Mouse (Mus musculus): ENCODE results near the gene Slc39a12.

The Slc39a12 gene

DNA sequence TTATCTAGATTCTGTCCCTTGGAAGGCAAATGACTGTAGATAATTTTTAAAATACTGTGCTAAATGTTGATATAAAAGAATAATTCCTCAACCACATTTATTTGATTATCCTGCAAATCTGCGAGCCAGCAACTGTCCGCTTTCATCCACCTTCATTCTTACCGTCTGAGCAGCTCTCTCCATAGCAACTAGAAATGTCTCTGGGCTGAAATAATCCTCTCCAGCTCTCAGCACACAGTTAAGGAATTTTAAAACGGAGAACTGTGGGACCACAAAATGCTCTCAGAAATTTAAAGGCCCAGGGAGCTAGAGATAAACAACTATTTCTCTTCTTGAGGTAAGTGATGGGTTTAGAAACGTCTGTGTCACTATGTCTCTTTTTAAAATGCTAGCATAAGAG is at the start of gene Slc39a12:
Gene Slc39a12, plus strand, starts transcription at position 155 of the 400 bp plus-strand sequence.
- in situ Hi-C loops (cut with MboI; ENCODE audit: unreplicated experiment in 2 of 2): no loop called here

DNA sequence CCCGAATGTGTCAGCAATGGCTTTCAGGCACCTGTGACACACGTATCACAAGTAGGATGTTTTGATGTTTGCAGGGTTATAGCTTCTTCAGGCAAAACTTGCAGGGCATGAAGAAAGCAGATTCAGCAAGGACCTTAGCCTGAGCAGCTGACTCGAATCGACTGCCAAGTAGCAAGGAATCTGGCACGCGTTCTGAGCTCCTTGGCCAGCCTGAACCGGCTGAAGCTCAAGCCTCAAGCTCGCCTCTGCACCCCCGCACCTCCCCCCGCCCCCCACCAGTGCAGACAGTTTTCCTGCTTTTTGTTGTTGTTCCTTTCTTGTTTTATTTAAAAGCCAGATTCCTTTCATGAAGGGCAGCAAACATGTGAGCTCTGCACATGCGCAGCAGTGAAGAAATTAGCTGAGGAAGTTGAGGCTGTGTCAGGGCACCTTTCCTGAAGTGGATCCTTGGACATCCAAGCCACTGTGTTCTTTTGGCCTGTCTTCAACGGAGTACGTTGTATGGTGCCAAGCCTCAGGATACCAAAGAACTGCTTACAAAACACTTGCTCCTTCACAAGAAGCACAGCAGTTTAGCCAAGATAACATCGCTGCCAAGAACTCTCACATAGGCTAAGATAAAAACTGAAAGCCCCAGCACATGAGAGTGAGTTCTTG is 46.3 kb upstream of the Slc39a12 start:
- in situ Hi-C loops (cut with MboI; ENCODE audit: unreplicated experiment in 2 of 2): no loop called here

DNA sequence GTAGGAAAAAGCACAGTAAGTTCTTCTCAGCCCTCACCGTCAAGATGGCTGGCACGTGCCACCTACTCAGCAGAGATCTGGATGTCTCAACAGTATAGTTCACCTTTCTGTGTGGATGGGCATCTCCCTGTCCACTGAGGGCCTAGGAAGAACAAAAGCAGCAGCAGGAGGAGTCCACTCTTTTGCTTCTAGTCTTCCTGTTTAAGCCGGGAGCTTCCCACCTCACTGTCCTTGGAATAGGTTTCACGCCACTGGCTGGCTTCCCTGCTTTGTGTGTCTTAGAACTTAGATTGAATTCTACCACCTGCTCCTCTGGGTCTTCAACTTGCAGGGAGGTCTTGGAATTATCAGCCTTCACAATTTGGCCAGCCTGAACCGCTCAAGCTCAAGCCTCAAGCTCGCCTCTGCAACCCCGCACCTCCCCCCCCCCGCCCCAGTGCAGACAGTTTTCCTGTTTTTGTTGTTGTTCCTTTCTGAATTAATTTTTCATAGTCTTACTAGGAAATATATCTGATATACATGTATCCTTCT is 45.7 kb upstream of the Slc39a12 start:
- in situ Hi-C loops (cut with MboI; ENCODE audit: unreplicated experiment in 2 of 2): no loop called here

DNA sequence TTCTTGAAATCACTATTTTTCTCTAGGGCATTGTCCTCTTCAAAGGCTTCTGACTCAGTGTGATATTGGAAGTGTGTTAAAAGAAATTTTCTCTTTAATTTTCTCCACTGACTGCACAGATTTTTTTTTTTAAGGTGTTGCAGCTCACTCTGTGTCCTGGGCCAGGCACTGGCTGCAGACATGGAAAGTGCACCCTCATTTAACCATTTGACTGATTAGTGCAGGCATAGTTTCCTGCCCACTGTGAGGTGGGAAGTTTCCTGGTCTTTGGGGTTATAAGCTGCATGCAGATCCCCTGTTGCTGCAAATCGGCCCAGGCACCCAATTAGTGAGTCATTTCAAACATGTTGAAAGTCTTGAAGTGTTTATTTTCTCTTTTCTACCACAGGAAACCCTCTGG is 740 bp downstream of the Slc39a12 start:
- in situ Hi-C loops (cut with MboI; ENCODE audit: unreplicated experiment in 2 of 2): no loop called here

DNA sequence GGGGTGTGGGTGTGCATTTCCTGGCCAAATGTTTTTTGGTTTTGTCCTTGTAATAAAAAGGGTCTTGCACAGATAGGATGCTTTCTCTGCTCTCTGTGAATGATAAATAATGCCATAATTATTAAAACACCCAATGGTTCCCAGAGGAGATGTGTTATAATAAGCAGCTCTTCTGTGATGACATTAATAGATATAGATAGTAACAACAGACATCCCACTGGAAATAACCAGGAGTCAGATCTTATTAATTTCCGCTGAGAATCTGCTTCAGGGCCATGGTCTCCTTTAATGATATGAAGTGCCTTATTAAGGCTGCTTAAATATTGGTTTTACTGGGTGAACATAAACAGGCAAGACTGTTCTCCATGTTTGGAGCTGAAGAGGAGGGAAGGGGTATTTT is 2.8 kb downstream of the Slc39a12 start:
- in situ Hi-C loops (cut with MboI; ENCODE audit: unreplicated experiment in 2 of 2): no loop called here

DNA sequence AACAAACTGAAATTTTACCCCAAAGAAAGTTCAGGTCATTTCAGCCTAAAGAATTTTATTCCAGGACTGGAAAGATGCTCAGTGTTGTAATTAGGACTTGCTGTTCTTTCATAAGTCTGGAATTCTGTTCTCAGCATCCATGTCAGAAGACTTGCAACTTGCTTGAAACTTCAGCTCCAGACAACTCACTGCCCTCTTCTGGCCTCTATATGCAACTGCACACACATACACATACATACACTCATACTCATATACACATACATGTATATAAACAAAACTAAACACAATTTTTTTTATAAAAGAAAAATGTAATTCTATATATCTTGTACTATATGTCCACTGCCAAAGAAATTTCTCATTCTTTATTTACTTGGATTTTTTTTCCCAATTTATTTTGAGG is 14.9 kb downstream of the Slc39a12 start:
- in situ Hi-C loops (cut with MboI; ENCODE audit: unreplicated experiment in 2 of 2): no loop called here

DNA sequence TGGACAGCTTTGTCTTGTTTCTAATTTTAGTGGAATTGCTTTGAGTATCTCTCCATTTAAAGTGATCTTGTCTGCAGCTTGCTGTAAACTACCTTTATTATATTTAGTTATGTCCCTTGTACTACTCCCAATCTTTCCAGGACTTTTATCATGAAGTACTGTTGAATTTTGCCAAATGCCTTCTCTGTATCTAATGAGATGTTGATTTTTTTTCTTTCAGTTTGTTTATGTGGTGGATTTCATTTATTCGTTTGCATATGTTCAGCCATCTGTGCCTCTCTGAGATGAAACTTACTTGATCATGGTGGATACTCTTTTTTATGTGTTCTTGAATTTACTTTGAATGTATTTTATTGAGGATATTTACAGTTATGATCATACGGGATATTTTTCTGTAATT is 40.9 kb downstream of the Slc39a12 start:
- in situ Hi-C loops (cut with MboI; ENCODE audit: unreplicated experiment in 2 of 2): no loop called here

DNA sequence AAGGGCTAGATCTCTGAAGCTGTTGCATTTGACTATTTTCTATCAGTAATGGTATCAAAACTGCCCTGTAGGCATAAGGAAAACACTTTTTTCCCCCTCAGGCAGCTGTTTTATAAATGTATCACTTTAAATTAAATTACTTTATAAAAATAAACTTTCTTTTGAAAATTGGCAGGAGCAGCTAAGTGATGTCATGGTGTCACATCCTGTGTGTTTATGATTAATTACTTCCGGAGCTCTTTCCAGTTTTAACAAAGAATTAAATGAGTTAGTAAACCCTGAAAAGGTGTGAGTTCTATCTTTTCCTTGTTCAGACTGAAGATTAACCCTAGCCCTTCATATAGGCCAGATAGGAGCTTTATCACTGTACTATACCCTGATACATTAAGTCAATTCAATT is 59.2 kb downstream of the Slc39a12 start:
- in situ Hi-C loops (cut with MboI; ENCODE audit: unreplicated experiment in 2 of 2): no loop called here

DNA sequence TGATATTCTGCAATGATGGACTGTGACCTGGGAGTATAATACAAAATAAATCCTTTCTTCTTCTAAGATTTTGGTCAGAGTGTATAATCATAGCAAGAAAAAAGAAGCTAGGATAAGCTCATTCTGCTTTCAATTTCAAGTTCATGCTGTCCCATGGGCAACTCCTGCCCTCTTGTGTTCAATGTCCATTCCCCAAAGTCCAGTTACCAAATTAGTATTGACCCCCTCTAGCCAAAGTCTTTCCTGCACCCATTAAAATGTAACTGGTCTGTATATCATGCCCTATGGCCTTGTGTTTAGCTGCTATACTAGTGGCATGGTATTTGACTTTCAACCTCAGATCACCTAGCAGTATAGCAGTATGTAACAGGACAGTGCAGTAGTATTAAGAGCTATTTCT is 62.8 kb downstream of the Slc39a12 start:
- in situ Hi-C loops (cut with MboI; ENCODE audit: unreplicated experiment in 2 of 2): no loop called here

DNA sequence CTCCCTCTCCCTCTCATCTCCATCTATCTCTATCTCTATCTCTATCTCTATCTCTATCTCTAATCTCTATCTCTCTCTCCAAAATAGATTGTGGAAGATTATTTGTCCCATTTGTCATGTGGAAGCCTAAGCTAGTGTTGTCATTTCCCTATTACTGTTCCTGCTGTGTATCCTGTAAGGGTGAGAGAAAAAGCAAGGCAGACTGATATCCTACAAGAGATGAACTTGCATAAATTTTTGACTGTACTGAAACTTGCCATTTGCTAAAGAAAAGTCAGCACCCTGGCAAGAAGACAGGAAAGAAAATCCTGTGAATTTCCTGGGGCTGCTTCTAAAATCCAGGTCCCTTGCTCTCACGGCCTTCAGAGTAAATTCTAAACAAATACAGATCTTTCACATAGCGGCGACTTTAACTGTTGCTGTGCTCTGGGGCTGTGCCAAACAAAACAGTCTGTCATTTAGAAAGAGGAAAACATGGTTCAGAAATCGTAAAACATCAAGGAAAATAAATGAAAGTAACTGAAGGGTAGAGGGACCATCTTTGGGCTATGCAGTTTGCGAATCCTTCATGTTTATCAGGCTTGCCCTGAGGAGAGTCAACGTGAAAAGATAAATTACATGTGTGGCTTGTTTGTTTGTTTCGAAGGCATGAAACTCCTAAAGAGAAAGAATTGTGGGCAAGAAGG is 67.0 kb downstream of the Slc39a12 start:
- in situ Hi-C loops (cut with MboI; ENCODE audit: unreplicated experiment in 2 of 2): no loop called here

DNA sequence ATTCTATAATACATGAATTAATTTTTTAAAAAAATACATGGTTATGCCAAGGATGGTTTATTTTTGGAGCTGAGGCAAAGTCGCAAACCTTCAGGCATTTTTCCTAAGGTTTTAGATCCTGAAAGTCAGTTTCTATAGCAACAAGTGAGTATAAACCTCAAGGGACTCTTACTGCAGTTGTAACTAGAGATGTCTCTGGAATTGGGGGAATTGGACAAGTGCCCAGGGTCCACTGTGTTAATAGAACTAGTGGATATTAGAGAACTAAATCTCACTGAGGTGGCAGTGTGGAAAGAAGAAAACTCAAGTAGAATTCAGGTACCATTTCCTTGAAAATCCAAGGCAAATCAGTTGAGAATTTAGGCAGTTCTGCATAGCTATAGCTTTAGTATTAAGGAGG is 76.3 kb downstream of the Slc39a12 start:
- in situ Hi-C loops (cut with MboI; ENCODE audit: unreplicated experiment in 2 of 2): no loop called here

DNA sequence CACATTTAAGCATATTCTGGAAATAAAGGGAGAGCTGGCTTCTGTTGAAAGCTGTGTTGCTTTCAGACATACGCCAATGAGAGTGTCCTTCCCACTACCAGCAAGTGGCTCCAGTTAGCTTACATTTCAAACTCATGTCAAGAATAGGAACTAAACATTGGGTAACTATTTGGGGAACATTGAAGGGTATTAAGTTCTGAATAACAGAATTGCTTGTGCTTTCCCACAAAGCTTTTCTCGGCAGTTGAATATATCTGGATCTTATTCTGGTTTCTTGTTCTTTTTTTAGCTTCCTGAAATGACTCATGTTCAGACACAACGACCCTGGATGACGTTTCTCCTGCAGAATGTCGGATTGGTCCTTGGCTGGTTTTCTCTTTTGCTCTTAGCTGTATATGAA is 106.0 kb downstream of the Slc39a12 start:
- in situ Hi-C loops (cut with MboI; ENCODE audit: unreplicated experiment in 2 of 2): no loop called here

DNA sequence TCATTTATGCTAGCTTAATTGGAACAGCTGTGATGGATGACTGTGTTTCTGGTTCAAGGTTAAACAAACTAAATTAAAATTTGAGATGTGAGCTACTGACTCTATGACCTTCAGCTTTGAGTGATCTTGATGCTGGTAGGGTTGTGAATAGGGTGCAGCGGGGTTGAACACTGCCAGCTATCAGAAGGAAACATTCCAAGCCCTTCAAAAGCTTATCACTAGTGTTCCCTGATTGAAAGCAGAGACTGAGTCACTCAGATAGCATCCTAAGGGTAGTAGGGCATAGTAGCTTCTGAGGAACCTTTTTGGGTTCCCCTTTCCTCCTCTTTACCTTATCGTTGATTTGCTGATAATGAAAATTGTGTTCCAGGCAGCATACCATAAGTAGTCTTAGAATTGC is 108.0 kb downstream of the Slc39a12 start:
- in situ Hi-C loops (cut with MboI; ENCODE audit: unreplicated experiment in 2 of 2): no loop called here

DNA sequence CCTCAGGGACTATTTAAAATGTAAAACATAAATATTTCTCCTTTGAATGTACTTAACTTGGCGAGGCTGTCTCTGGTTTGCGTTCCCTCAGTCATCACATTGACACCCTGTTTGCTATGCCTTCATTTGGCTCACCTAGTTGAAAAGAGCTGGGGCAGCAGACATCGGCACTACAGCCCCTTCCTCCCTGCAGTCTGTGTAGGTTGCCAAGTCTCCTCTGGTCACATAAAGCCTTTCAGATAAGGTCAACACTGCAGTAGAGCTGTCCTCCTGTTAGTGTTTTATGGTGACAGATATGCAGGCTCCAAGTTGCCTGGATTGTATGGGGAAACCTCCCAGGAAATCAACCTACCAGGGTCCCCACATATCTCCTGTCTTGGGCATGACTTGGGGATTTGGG is 114.4 kb downstream of the Slc39a12 start:
- in situ Hi-C loops (cut with MboI; ENCODE audit: unreplicated experiment in 2 of 2): no loop called here

DNA sequence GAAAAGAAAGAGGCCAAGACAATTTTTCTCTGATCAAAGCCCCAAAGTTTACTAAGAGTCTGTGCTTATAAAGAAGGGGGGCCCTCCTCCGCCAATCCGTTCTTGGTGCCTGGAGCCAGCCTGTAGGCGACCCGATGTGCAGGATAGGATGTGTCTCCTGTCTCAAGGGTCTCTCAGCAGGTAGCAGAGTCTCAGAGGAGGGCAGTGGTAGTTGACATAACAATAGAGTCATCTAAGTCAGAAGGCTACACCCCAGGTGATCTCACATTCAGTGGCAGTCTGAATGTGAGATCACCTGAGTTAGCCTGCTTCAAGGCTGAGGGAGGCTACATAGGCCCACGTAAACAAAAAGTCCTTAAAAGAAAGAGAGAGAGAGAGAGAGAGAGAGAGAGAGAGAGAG is 130.1 kb downstream of the Slc39a12 start:
- in situ Hi-C loops (cut with MboI; ENCODE audit: unreplicated experiment in 2 of 2): no loop called here

DNA sequence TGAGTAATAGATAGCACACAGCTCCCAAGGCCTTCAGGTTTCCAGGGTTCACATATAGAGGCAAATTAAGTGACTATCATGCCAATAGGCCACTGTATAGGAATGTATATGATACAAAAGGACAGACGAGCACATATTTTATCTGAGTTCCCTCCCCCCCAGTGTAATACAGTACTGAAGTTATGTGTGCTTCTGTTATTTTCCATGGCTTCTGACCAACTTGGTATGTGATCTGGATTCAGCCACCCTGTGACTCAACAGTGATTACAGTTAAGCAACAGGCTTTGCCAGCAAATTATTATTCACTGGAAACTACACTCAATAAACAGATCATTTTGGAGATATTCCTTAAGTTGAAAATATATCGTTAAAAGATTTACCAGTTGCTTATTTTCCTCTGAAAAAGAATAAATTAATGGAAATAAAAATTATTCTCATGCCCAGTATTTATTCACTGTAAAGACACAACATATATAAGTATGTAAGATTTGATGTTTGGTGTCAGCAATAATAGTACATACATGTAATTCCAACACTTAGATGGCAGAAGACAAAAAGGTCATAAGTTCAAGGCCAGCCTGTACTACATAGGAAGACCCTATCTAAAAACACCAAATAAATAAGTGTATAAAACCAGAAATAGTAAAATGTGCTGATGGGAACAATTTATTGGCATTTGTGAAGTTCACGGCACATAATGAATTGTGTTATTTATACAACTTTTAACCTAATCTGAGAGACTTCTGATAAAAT is 146.4 kb downstream of the Slc39a12 start:
- in situ Hi-C loops (cut with MboI; ENCODE audit: unreplicated experiment in 2 of 2): no loop called here

DNA sequence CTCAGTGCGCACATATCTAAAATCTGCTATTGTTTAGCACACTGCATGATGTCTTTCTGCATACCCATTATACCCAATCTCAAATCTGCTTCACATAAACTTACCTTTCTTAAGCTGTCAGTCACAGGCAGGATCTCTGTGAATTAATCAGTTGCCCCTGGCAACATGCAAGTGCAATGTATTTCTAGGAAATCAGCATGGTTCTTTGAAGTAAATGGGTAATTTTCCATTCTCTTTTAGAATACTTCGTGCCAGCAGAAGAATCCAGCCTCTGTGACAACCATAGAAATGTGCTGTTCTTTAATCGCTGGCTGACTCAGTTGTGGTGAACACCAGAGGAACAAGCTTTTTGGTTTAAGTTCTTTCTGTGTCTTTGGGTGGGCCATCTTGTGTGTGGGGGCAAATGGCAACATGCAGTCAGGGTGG is 147.1 kb downstream of the Slc39a12 start:
- in situ Hi-C loops (cut with MboI; ENCODE audit: unreplicated experiment in 2 of 2): no loop called here

DNA sequence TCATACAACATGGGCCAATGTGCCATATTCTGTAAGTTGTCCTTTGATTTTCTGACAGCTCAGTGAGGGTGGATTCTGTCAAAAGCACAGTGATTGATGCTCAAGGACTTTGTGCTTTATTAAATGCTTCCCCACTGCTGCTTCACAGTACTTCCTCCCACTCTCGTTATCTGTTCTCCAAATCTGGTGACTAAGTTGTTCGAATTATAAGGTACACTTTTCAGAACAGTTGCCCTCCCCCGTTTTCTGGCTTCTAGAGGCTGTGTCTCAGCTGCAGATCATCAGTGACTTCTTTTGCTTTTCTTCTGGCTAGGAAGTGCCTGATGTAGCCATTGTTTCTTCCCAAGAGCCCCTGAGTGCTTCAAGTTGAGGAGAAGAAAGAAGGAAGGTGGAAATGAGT is 149.7 kb downstream of the Slc39a12 start:
- in situ Hi-C loops (cut with MboI; ENCODE audit: unreplicated experiment in 2 of 2): no loop called here

DNA sequence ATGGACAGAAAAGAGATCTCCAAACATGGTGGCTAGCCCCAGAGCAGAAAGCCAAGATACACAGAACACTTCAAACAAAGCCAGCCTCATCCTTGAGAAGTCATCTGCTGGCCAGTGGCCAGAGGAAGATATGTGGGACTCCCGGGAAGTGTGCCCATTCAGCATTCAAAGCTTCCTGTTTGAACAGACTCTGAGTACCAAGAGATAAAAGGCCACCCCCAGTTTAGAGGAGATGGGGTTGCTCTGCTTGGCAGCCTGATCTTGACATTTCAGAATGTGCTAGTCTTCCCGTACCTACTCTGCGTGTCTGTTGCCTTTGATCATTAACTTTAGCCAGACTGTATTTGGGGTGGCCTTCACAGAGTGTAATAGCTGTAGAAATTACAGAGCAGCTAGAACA is 155.2 kb downstream of the Slc39a12 start:
- in situ Hi-C loops (cut with MboI; ENCODE audit: unreplicated experiment in 2 of 2): loop anchor here in 1 of 2 experiments (5.0 kb wide), 1 partner anchor 134 kb away; no protein-coding TSS in a partner anchor

DNA sequence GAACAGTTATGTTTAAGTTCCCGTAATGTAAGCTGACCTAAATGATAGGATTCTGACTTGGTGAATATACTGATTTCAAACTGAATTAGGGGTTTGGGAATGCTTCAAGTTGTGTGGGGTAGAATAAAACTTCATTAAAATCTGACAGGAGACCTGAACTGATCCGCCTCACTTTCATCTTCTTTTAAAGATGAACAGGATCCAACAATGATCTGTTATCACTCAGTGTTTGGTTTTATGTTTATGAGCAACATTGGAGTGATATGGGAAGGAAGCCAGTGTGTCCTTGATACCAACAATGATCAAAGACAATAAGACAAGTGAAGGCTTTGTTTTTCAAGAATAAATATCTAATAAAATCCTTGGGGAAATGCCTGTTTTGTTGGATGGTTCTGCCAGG is 155.7 kb downstream of the Slc39a12 start:
- in situ Hi-C loops (cut with MboI; ENCODE audit: unreplicated experiment in 2 of 2): loop anchor here in 1 of 2 experiments (5.0 kb wide), 1 partner anchor 134 kb away; no protein-coding TSS in a partner anchor

All from v-Abl transformed pro-B cells (cell line).